Mouse (Mus musculus): ENCODE measurements at regions not wholly inside any gene's neighbourhood (a gene's known extent, or its start where the extent isn't known, plus 50 kb on each side); places are given as distances from the start of the nearest gene placed in this dataset.

DNA sequence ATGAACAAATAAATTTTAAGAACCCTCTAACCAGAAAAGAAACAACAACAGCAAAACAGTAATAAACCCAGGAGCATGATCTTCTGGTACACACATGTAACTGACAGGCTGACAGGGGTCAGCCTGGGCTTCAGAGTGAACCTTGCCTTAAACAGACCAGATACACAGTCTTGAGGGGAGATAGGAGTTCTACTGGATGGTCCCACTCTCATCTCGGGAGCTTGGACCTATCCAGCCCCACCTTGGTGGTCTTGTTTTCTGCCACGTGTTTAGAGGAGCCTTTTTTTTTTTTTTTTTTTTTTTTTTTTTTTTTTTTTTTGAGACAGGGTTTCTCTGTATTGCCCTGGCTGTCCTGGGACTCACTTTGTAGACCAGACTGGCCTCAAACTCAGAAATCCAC is 54.9 kb upstream of the Cux1 start:
- no peaks in the 10 kb centered on the region for H3K9me3 ChIP-seq (replicated peaks; ENCODE audit: insufficient read depth, low read length)
- peaks cover 35 to 65% of the 10 kb centered on the region in 2 experiments for H3K4me1 ChIP-seq (ENCODE audit: control insufficient read depth in 1 of 2, insufficient read depth in 2 of 2, low read length in 2 of 2)

DNA sequence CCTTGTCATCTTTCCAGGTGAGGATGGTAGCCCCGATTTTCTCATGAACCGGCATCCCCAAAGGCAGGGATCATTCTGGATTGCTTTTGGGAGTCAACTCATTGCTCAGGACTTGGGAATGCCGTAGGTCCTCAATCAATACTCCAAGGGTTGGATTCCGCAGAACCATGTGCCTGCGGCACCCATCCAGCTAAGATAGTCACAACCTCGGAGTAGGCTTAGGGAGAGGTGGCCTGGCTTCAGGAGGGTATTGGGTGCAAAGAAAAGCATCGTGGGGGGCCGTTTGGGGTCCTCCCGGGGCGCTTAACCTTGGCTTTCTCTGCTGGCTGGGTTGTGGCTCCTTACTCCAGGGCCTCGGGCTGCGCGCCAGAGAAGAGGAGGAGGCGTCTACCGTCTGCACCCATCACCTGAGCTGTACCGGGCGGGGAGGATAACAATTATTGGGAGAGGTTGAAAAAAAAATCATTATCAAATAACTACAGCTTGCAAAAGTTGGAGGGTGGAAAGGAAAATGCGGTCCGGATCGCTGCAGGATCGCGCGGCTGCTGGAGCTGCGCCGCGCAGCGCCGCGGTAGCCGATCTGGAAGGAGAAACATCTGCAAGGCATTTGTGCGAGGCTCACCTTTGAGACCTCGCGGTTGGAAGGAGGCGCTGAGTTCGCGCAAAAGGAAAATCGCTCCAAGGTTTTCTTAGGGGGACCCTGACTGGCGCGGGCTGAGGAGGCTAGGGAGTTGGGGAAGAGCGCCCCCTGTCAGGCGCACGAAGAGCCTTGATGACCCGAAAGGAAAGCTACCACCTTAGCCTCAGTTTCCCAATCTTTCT is 55.6 kb upstream of the Cux1 start:
- DNase-seq (ENCODE audit: low read depth, low spot score), result peak; percentile 96
- Histone ChIP-seq H3K36me3 (ENCODE audit: control insufficient read depth in 1 of 2, insufficient read depth in 2 of 2, low read length in 2 of 2) (peaks cover 0 to 60% of the 10 kb centered on the region in 2 experiments; a peak in 2 of 4 replicates), H3K27me3 (ENCODE audit: control insufficient read depth in 1 of 2, insufficient read depth in 2 of 2, low read length in 2 of 2) (no peaks in the 10 kb centered on the region), H3K9ac (ENCODE audit: control insufficient read depth, low read depth, low read length, poor library complexity, severe bottlenecking) (peak overlapping the region; percentile 87), H3K79me2 (ENCODE audit: control insufficient read depth, insufficient read depth, low read length, poor library complexity) (peaks cover 4% of the 10 kb centered on the region; the same call in 1 of the 2 replicates), H3K4me3 (ENCODE audit: control insufficient read depth in 1 of 2, insufficient read depth in 1 of 2, low read depth in 2 of 2, low read length in 2 of 2) (peak overlapping the region; percentile 40 to 58), H3K27ac (ENCODE audit: control insufficient read depth, low read depth, low read length) (peak overlapping the region; percentile 99), H3K4me1 (ENCODE audit: control insufficient read depth in 1 of 2, insufficient read depth in 2 of 2, low read length in 2 of 2) (peaks cover 38 to 70% of the 10 kb centered on the region in 2 experiments), H3K9me3 (replicated peaks; ENCODE audit: insufficient read depth, low read length) (no peaks in the 10 kb centered on the region)
- TF ChIP-seq ZMIZ1 (IDR thresholded peaks at IDR 0.05; ENCODE audit: low read depth, low read length) (peak; percentile 80; the same call in 1 of the 2 replicates), MAZ (IDR thresholded peaks at IDR 0.05; ENCODE audit: low read depth, low read length) (peak; percentile 40), NRF1 (IDR thresholded peaks at IDR 0.05; ENCODE audit: insufficient read depth, low read depth, low read length, poor library complexity, severe bottlenecking) (peak; percentile 54; the same call in 1 of the 2 replicates), SMC3 (IDR thresholded peaks at IDR 0.05; ENCODE audit: low read depth, low read length) (peak; percentile 52), NELFE (IDR thresholded peaks at IDR 0.05; ENCODE audit: low read depth, low read length) (peak; percentile 53), GABPA (IDR thresholded peaks at IDR 0.05; ENCODE audit: low read depth, low read length) (no peak), MAFK (IDR thresholded peaks at IDR 0.05; ENCODE audit: borderline replicate concordance, low read depth, low read length) (no peak), RAD21 (IDR thresholded peaks at IDR 0.05; ENCODE audit: low read depth, low read length) (peak; percentile 53), ETS1 (IDR thresholded peaks at IDR 0.05; ENCODE audit: low read depth, low read length) (peak; percentile 82), CHD1 (IDR thresholded peaks at IDR 0.05; ENCODE audit: low read depth, low read length) (no peak), RCOR1 (IDR thresholded peaks at IDR 0.05; ENCODE audit: low read depth, low read length) (no peak), MYC (IDR thresholded peaks at IDR 0.05; ENCODE audit: low read depth, low read length) (peak; percentile 83), ELF1 (IDR thresholded peaks at IDR 0.05; ENCODE audit: low read depth, low read length) (no peak), CTCF (IDR thresholded peaks at IDR 0.05 in 2 of 3, conservative IDR thresholded peaks at IDR 0.05 in 1 of 3; ENCODE audit: control insufficient read depth in 1 of 3, insufficient read depth in 1 of 3, low read depth in 2 of 3, low read length in 3 of 3, poor library complexity in 1 of 3, severe bottlenecking in 1 of 3) (peak; percentile 70 to 80 (median 75)), TCF12 (IDR thresholded peaks at IDR 0.05; ENCODE audit: low read depth, low read length) (peak; percentile 95), EP300 (IDR thresholded peaks at IDR 0.05; ENCODE audit: low read depth in 1 of 2, low read length in 2 of 2) (peak; percentile 84 to 96), POLR2A (IDR thresholded peaks at IDR 0.05; ENCODE audit: control insufficient read depth in 1 of 2, insufficient read depth in 1 of 2, low read depth in 1 of 2, low read length in 2 of 2, poor library complexity in 1 of 2) (peak; percentile 46 to 71; a peak in 1 of 4 replicates), BHLHE40 (IDR thresholded peaks at IDR 0.05; ENCODE audit: borderline replicate concordance, low read depth, low read length) (peak; percentile 34; the same call in 1 of the 2 replicates), MYB (IDR thresholded peaks at IDR 0.05; ENCODE audit: low read depth, low read length) (peak; percentile 88), POLR2AphosphoS5 (IDR thresholded peaks at IDR 0.05; ENCODE audit: borderline replicate concordance, low read depth, low read length) (no peak), KAT2A (conservative IDR thresholded peaks at IDR 0.05; ENCODE audit: low read depth, low read length) (no peak), TAL1 (IDR thresholded peaks at IDR 0.05; ENCODE audit: low read length) (peak; percentile 83), HCFC1 (IDR thresholded peaks at IDR 0.05; ENCODE audit: low read depth, low read length) (peak; percentile 65), MXI1 (IDR thresholded peaks at IDR 0.05; ENCODE audit: low read depth, low read length) (peak; percentile 22), JUND (IDR thresholded peaks at IDR 0.05; ENCODE audit: low read depth, low read length) (peak; percentile 70), SIN3A (IDR thresholded peaks at IDR 0.05; ENCODE audit: low read length) (peak; percentile 99), GATA1 (IDR thresholded peaks at IDR 0.05; ENCODE audit: low read depth, low read length) (peak; percentile 83), ZC3H11A (IDR thresholded peaks at IDR 0.05; ENCODE audit: low read depth, low read length) (peak; percentile 37; the same call in 1 of the 2 replicates)

More for the DNA sequence above, 54.9 kb upstream of the Cux1 start:
- TF ChIP-seq ZNF384 (IDR thresholded peaks at IDR 0.05; ENCODE audit: low read depth, low read length) (peak; percentile 29; the same call in 1 of the 2 replicates), MAFK (IDR thresholded peaks at IDR 0.05; ENCODE audit: borderline replicate concordance, low read depth, low read length) (no peak), CHD1 (IDR thresholded peaks at IDR 0.05; ENCODE audit: low read depth, low read length) (peak; percentile 61; the same call in 1 of the 2 replicates), MYC (IDR thresholded peaks at IDR 0.05; ENCODE audit: low read depth, low read length) (no peak)
- Histone ChIP-seq H3K27ac (ENCODE audit: control insufficient read depth, low read depth, low read length) (peak overlapping the region; percentile 99), H3K79me2 (ENCODE audit: control insufficient read depth, insufficient read depth, low read length, poor library complexity) (peaks cover 4% of the 10 kb centered on the region; the same call in 1 of the 2 replicates), H3K36me3 (ENCODE audit: control insufficient read depth in 1 of 2, insufficient read depth in 2 of 2, low read length in 2 of 2) (peaks cover 0 to 54% of the 10 kb centered on the region in 2 experiments; a peak in 2 of 4 replicates), H3K4me3 (ENCODE audit: control insufficient read depth in 1 of 2, insufficient read depth in 1 of 2, low read depth in 2 of 2, low read length in 2 of 2) (peak overlapping the region in 1 of 2 experiments; percentile 40; a peak in 1 of 4 replicates), H3K27me3 (ENCODE audit: control insufficient read depth in 1 of 2, insufficient read depth in 2 of 2, low read length in 2 of 2) (no peaks in the 10 kb centered on the region), H3K9ac (ENCODE audit: control insufficient read depth, low read depth, low read length, poor library complexity, severe bottlenecking) (peak overlapping the region; percentile 87)
- peak; percentile 60 for DNase-seq (ENCODE audit: low read depth, low spot score)

Data from MEL (cell line).